In the genomic region with DNA sequence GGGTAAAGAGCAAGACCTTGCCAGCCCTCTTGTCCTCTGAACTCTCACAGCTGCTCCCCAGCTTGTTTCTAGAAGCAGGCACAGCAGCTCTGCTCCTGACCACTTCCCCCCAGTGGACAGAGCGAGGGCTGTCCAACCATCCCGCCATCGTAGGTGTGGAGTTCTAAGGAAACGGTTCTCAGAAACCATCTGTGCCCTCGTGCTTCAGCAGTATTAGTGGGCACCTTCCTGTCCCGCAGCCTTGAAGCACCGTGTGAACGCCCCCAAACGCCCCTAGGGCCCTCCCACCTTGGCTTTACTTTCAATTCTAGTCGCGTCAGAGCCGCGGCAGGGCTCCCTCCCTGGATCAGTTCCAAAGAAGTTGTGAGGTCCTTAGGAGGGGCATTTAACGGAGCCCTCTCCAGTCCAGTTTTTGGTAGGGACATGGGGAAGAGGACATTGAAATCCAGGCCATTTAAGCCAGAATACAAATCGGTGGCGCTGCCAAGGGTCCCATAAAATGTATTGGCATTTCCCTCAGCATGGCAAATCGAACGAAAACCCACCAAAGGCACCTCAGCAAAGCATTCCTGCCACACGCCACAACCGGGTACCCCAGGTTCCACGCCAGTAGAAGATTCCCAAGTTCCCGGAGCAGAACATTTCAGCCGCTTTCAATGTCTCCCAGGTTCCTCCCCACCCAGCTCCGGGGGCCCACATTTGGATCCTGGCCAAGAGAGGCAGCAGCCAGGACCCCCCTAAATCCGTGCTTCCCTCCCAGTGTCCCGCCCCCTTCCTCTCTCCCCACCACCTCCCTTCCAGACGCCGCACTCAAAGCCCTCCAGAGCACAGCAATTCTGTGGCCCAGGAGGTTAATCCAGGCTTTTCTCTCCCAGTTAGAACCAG, we compare ENCODE assay signal across 8 mouse cellular contexts. TPM values are rescaled to one million over a fixed set of nuclear protein-coding genes. Genes with fewer than 3 reads are reported as not detected.
A peak's percentile ranks its signal among the peaks of the same experiment; 100 is the strongest.
DNase-seq lines count a peak whose midpoint lies in the region; ATAC-seq and TF ChIP-seq lines count a peak whose summit lies in the region.

No protein-coding gene starts in this region.

- H3K27me3 ChIP-seq in hindbrain, postnatal 0 days (ENCODE audit: insufficient read depth, low read length): no peaks in the 10 kb centered on the region; the same call in 1 of the 2 replicates
- H3K27me3 ChIP-seq in liver, embryonic 13.5 days: peaks cover 39% of the 10 kb centered on the region
- H3K27me3 ChIP-seq in neural tube, embryonic 13.5 days: peaks cover 17% of the 10 kb centered on the region

- H3K27ac ChIP-seq in hindbrain, postnatal 0 days: no peak overlapping the region; the same call in 1 of the 2 replicates
- no peak overlapping the region for H3K27ac ChIP-seq in liver, embryonic 13.5 days
- no peak overlapping the region for H3K27ac ChIP-seq in neural tube, embryonic 13.5 days (replicated peaks)

- no peaks in the 10 kb centered on the region; the same call in none of the 2 replicates for H3K4me1 ChIP-seq in hindbrain, postnatal 0 days (ENCODE audit: insufficient read depth, low read length)
- H3K4me1 ChIP-seq in liver, embryonic 13.5 days (replicated peaks): no peaks in the 10 kb centered on the region
- peaks cover 20% of the 10 kb centered on the region for H3K4me1 ChIP-seq in neural tube, embryonic 13.5 days (replicated peaks)

- peak; percentile 11; the same call in 1 of the 2 replicates for ATAC-seq in hindbrain, postnatal 0 days
- no peak for ATAC-seq in liver, embryonic 13.5 days (ENCODE audit: low read depth)
- ATAC-seq in neural tube, embryonic 13.5 days (ENCODE audit: low read depth): peak; percentile 14; the same call in 1 of the 2 replicates

- peak; percentile 59 for TF ChIP-seq CTCF in hindbrain, postnatal 0 days (IDR thresholded peaks at IDR 0.05; ENCODE audit: low read depth)

- H3K36me3 ChIP-seq in hindbrain, postnatal 0 days (ENCODE audit: insufficient read depth, low read length): no peaks in the 10 kb centered on the region
- H3K36me3 ChIP-seq in liver, embryonic 13.5 days: no peaks in the 10 kb centered on the region
- no peaks in the 10 kb centered on the region for H3K36me3 ChIP-seq in neural tube, embryonic 13.5 days

- peak overlapping the region; percentile 93 for H3K4me2 ChIP-seq in hindbrain, postnatal 0 days (ENCODE audit: low read depth, low read length)
- peak overlapping the region; percentile 65 for H3K4me2 ChIP-seq in liver, embryonic 13.5 days
- H3K4me2 ChIP-seq in neural tube, embryonic 13.5 days: peak overlapping the region; percentile 67

- peak overlapping the region; percentile 75 for H3K4me3 ChIP-seq in hindbrain, postnatal 0 days (ENCODE audit: low read length)
- H3K4me3 ChIP-seq in liver, embryonic 13.5 days (replicated peaks): peak overlapping the region; percentile 59
- peak overlapping the region; percentile 78 for H3K4me3 ChIP-seq in neural tube, embryonic 13.5 days

- no peaks in the 10 kb centered on the region for H3K9me3 ChIP-seq in hindbrain, postnatal 0 days (ENCODE audit: low read length)
- no peaks in the 10 kb centered on the region for H3K9me3 ChIP-seq in liver, embryonic 13.5 days (replicated peaks)
- H3K9me3 ChIP-seq in neural tube, embryonic 13.5 days: no peaks in the 10 kb centered on the region

- 1% methylated on average over 28 of the region's 28 CpGs for WGBS in hindbrain, postnatal 0 days
- WGBS in liver, embryonic 13.5 days (ENCODE audit: insufficient replicate concordance): 1% methylated on average over 28 of the region's 28 CpGs
- WGBS in neural tube, embryonic 13.5 days: 1% methylated on average over 28 of the region's 28 CpGs

- peak; percentile 5 for DNase-seq in cerebellum, adult 8-10 months
- DNase-seq in cerebellum, adult 11-12 months: no peak
- DNase-seq in cerebellum, postnatal 25 days: peak; percentile 16 to 18
- DNase-seq in gastrocnemius, postnatal 25 days: peak; percentile 7
- peak; percentile 63 for DNase-seq in hindbrain, postnatal 0 days (ENCODE audit: low spot score)
- no peak for DNase-seq in liver, embryonic 13.5 days
- DNase-seq in thymus, adult 18-20 months: no peak

- H3K9ac ChIP-seq in hindbrain, postnatal 0 days (replicated peaks; ENCODE audit: low read length): peak overlapping the region; percentile 67
- 0 out of 2 replicates have a peak overlapping the region, but pooled peaks have one; percentile 26 for H3K9ac ChIP-seq in liver, embryonic 13.5 days
- peak overlapping the region; percentile 80 for H3K9ac ChIP-seq in neural tube, embryonic 13.5 days

RNA-seq across cellular contexts. Expression of a gene that starts 1.5 kb away (rescaled TPM):
- 1 to 10 TPM; 4.4 to 4.9 TPM for total RNA-seq in gastrocnemius, postnatal 25 days (2021)
- total RNA-seq in hindbrain, postnatal 0 days (2014; rRNA removed): 16.2 and 16.7 TPM in 2 replicates
- polyA plus RNA-seq in hindbrain, postnatal 0 days (2015; fragmentation: Nextera tagmentation; extraction: Ambion mirVana): 12.4 and 13.7 TPM in 2 replicates
- polyA plus RNA-seq in liver, embryonic 13.5 days (2015; fragmentation: Nextera tagmentation; extraction: Ambion mirVana): 1.2 and 1.4 TPM in 2 replicates
- polyA plus RNA-seq in neural tube, embryonic 13.5 days (2015; fragmentation: Nextera tagmentation; extraction: Ambion mirVana): 8.6 and 9.5 TPM in 2 replicates

Comparison
In these comparisons a context has a peak if more than half of its experiments do, and no peak if none do; other contexts are left out.
1. DNase-seq: peak in cerebellum, adult 8-10 months (single experiment), cerebellum, postnatal 25 days (2 of 2), gastrocnemius, postnatal 25 days (single experiment) and hindbrain, postnatal 0 days (single experiment); none in cerebellum, adult 11-12 months (single experiment), liver, embryonic 13.5 days (single experiment) and thymus, adult 18-20 months (0 of 2).
2. H3K9ac ChIP-seq: peak in every context shown above with its lines; median percentile 80 in neural tube, embryonic 13.5 days; 67 in hindbrain, postnatal 0 days; 26 in liver, embryonic 13.5 days.
3. Peak in every context shown above with its lines, with median percentiles within 50 percentile points of each other: H3K4me2 ChIP-seq and H3K4me3 ChIP-seq.